Mouse (Mus musculus) central nervous system, embryonic 18 days (tissue): Measurements from ENCODE around the gene Sdhaf3. TPM values are rescaled to one million over a fixed set of nuclear protein-coding genes. Genes with fewer than 3 reads are reported as not detected.

Experiments used
- polyA plus RNA-seq: library from polyadenylated mRNA; depleted of rRNA; stranded (reverse); fragments of >200 nt; gene quantifications from 2 replicates; pipeline ENCODE4 v1.2.3, GENCODE M21; 2012; rRNA removed

The Sdhaf3 gene
- polyA plus RNA-seq: 3.0 and 3.3 TPM in 2 replicates

DNA sequence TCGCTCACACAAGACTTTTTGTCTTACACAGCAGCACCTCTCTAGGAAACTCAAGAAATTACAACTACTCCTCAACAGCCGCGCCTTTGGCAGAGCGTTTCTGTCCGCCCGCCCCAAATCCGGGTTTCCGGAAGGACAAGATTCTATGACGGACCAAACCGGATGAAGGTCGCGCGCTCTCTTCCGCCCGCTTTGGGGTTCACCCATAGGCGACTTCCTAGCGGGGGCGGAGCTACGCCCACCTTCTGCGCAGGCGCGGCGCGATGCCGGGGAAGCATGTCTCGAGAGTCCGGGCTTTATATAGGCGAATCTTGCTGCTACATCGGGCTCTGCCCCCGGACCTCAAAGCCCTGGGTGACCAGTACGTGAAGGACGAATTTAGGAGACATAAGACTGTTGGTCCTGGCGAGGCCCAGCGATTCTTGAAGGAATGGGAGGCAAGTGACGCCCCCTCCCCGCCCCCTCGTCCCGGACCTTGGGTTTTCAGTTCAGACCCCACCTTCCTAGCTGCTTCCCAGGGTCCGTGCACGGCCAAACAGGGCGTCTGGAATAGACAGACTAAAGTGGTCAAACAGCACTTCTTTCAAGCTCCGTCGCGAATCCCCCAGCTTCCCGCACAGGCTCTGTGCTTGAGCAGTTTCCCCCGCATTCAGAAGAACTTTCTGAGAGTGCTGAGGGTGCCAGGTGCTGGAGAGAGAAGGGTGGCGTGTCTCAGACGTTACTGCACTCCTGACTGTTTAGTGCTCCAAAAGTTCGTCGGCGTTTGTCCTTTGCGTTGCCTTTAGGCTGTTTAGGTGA lies at the start of gene Sdhaf3:
Sdhaf3 (plus strand) TSS at position 241 of the 798 bp plus-strand sequence.

Other genes with a start within 250 kb of the Sdhaf3 start
- gene Dlx6, start 92.7 kb upstream of the Sdhaf3 start, polyA plus RNA-seq: 13.1 and 19.8 TPM in 2 replicates
- gene Dlx5, start 73.9 kb upstream of the Sdhaf3 start, polyA plus RNA-seq: 9.8 and 15.6 TPM in 2 replicates